Mouse (Mus musculus): ENCODE results near the gene Zfp622. TPM values are rescaled to one million over a fixed set of nuclear protein-coding genes. Genes with fewer than 3 reads are reported as not detected.

Gene Zfp622
- total RNA-seq (2023) = 119 to 134 TPM (median 124 TPM) in 4 replicates

GRCm38 (mm10) chr15:25984067-25984733, at the start of gene Zfp622:
TSS of gene Zfp622 (plus strand) at chr15:25984366.

Other genes with a start within 250 kb of the Zfp622 start
- 85.3 to 90.0 TPM (median 87.8 TPM) in 4 replicates for gene Retreg1, start 141.2 kb upstream of the Zfp622 start, total RNA-seq (2023)